In genomic region chr9:56417415-56417947, GRCm38 (mm10) we compare ENCODE assay signal across 8 mouse cellular contexts. TPM values are rescaled to one million over a fixed set of nuclear protein-coding genes. Genes with fewer than 3 reads are reported as not detected.
A peak's percentile ranks its signal among the peaks of the same experiment; 100 is the strongest.
DNase-seq lines count a peak whose midpoint lies in the region; ATAC-seq and TF ChIP-seq lines count a peak whose summit lies in the region.

No protein-coding gene starts in this region.

- ATAC-seq in Patski, result peak; percentile 67
- ATAC-seq in hindbrain, embryonic 12.5 days (ENCODE audit: low FRiP score), result no peak; the same call in 1 of the 2 replicates

- in situ Hi-C loops in Patski (cut with MboI; ENCODE audit: low pct_unique_long_range_greater_than_20kb), result loop anchor here (5.0 kb wide), 2 partner anchors 135 to 205 kb away; no protein-coding TSS in a partner anchor

- no peaks in the 10 kb centered on the region for H3K36me3 ChIP-seq in hindbrain, embryonic 12.5 days

- peak overlapping the region; percentile 78 for H3K4me3 ChIP-seq in hindbrain, embryonic 12.5 days

- no peak for DNase-seq in Patski (ENCODE audit: low read depth, low spot score)
- DNase-seq in cerebellum, postnatal 10 days, result peak; percentile 88
- DNase-seq in frontal cortex, postnatal 14 days (ENCODE audit: low spot score in 2 of 2), result peak; percentile 62 to 74
- peak; percentile 75 to 85 for DNase-seq in layer of hippocampus, postnatal 14 days (ENCODE audit: low spot score in 2 of 2)
- DNase-seq in lung, postnatal 10 days, result peak; percentile 94
- DNase-seq in ovary, postnatal 10 days (ENCODE audit: low spot score), result peak; percentile 72
- DNase-seq in thymus, postnatal 10 days (ENCODE audit: low spot score in 2 of 2), result peak; percentile 81 to 91

- CTCF ChIA-PET in Patski (lab: Charles Lee), result interaction anchor here (0.9 to 1.6 kb wide), 5 partner anchors 9 to 217 kb away, joined by 3 to 5 read pairs (median 3); no protein-coding TSS in a partner anchor

- peaks cover 25% of the 10 kb centered on the region for H3K4me1 ChIP-seq in hindbrain, embryonic 12.5 days

- POLR2A ChIA-PET in Patski (lab: Charles Lee), result interaction anchor here (0.7 to 1.2 kb wide), 3 partner anchors 42 to 155 kb away, joined by 3 read pairs; no protein-coding TSS in a partner anchor

- H3K4me2 ChIP-seq in hindbrain, embryonic 12.5 days (replicated peaks), result peak overlapping the region; percentile 56

- peak overlapping the region; percentile 75 for H3K9ac ChIP-seq in hindbrain, embryonic 12.5 days

- peak; percentile 95 for TF ChIP-seq CTCF in Patski (IDR thresholded peaks at IDR 0.05)

- WGBS in hindbrain, embryonic 12.5 days, result 1% methylated on average over 40 of the region's 40 CpGs

- peak overlapping the region; percentile 87 for H3K27ac ChIP-seq in hindbrain, embryonic 12.5 days

- no peaks in the 10 kb centered on the region for H3K27me3 ChIP-seq in Patski
- H3K27me3 ChIP-seq in hindbrain, embryonic 12.5 days, result no peaks in the 10 kb centered on the region

- no peaks in the 10 kb centered on the region for H3K9me3 ChIP-seq in hindbrain, embryonic 12.5 days (replicated peaks)

RNA-seq across cellular contexts. Expression of gene Peak1, which starts 0.4 kb away (rescaled TPM):
- 26.1 TPM for polyA plus RNA-seq in Patski (2021)
- 8.1 and 9.4 TPM in 2 replicates for polyA plus RNA-seq in hindbrain, embryonic 12.5 days (2016; fragmentation: Nextera tagmentation; extraction: Ambion mirVana)
- total RNA-seq in layer of hippocampus, postnatal 14 days (2021), result 10 to 100 TPM; 47.4 to 50.1 TPM

RNA-seq across cellular contexts. Expression of gene Hmg20a, which starts 0.9 kb away (rescaled TPM):
- 35.9 TPM for polyA plus RNA-seq in Patski (2021)
- polyA plus RNA-seq in hindbrain, embryonic 12.5 days (2016; fragmentation: Nextera tagmentation; extraction: Ambion mirVana), result 83.1 and 86.5 TPM in 2 replicates
- 10 to 100 TPM; 62.8 to 64.4 TPM for total RNA-seq in layer of hippocampus, postnatal 14 days (2021)
